Mouse (Mus musculus): Measurements from ENCODE around the gene Rnf152. TPM values are rescaled to one million over a fixed set of nuclear protein-coding genes. Genes with fewer than 3 reads are reported as not detected.
A peak's percentile ranks its signal among the peaks of the same experiment; 100 is the strongest.

Gene Rnf152
- polyA plus RNA-seq, 1 experiment from 2014 or later = 2.4 TPM

DNA sequence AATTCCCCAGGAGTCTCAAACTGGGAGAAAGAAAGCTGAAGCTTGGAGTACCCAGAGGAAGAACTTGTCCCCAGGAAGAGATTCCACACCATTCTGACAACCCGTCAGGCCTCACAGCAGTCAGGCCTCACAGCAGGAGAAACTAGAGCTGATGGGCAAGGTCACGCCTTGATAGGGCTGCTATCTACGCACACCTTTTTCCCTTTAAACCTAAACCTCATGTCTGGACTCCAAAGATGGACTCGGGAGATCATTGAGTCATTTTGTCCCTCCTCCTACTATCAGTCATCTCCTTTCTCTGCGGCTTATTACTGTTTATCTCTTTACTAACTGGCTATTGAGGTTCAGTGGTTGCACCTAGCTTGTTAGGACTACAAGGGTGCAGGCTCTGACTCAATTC, 96.3 kb downstream of the Rnf152 start:
- Histone ChIP-seq H3K4me1 (ENCODE audit: control insufficient read depth, insufficient read depth, low read length) (no peaks in the 10 kb centered on the region), H3K9me3 (ENCODE audit: control insufficient read depth, low read length) (no peaks in the 10 kb centered on the region), H3K4me3 (ENCODE audit: low read depth, low read length) (no peak overlapping the region), H3K36me3 (ENCODE audit: control insufficient read depth, insufficient read depth, low read length) (no peaks in the 10 kb centered on the region), H3K4me2 (no peak overlapping the region), H3K27ac (ENCODE audit: low read depth, low read length) (no peak overlapping the region), H3K27me3 (ENCODE audit: control insufficient read depth, insufficient read depth, low read length) (no peaks in the 10 kb centered on the region), H3K9ac (ENCODE audit: low read length) (no peak overlapping the region)
- DNase-seq (ENCODE audit: low spot score, missing footprints) (no peak), ATAC-seq (ENCODE audit: low FRiP score) (no peak)
- WGBS = 80% methylated on average over 5 of the region's 5 CpGs

DNA sequence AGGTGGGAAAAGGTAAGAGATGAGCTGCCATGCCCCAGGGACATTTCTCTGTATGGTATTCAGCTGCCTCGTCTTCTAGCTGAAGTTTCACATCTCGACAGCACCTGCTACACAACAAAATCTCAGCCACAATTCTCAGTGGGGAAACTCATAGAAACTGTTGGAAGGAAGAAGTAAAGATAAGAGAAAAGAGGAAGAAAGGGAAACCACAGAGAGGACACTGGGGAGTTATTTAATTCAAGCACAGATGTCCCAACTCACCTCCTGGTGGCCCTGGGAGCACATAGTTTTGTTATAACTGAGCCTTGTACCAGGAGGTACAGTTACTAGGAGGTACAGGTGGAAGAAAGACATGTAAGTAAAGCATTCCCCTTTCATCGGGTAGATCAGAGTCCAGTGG, 99.3 kb downstream of the Rnf152 start:
- H3K4me2 ChIP-seq = no peak overlapping the region
- no peaks in the 10 kb centered on the region for H3K36me3 ChIP-seq (ENCODE audit: control insufficient read depth, insufficient read depth, low read length)
- H3K4me3 ChIP-seq (ENCODE audit: low read depth, low read length) = no peak overlapping the region
- ATAC-seq (ENCODE audit: low FRiP score) (no peak), DNase-seq (ENCODE audit: low spot score, missing footprints) (no peak)
- H3K27me3 ChIP-seq (ENCODE audit: control insufficient read depth, insufficient read depth, low read length) = no peaks in the 10 kb centered on the region
- H3K9me3 ChIP-seq (ENCODE audit: control insufficient read depth, low read length) = no peaks in the 10 kb centered on the region
- WGBS = 84% methylated on average over 3 of the region's 3 CpGs
- no peak overlapping the region for H3K27ac ChIP-seq (ENCODE audit: low read depth, low read length)
- no peak overlapping the region for H3K9ac ChIP-seq (ENCODE audit: low read length)
- H3K4me1 ChIP-seq (ENCODE audit: control insufficient read depth, insufficient read depth, low read length) = no peaks in the 10 kb centered on the region

DNA sequence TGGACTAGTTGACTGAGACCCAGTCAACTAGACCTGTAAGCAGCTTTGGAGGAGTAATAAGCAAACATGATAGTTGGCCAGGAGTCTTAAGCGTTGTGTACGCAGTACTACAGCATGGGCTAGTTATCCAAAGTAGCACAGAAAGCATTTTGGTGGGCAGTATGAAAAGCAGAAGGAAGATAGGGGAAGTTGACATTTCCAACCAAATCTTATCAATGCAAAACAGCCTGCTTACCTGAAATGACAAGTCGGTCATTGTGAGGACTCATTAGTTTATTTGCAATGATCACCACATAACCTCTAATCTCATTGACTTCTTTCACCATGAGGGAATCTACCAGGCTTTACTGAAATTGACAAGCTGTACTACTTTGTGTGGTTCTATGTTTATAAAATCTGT, 107.3 kb downstream of the Rnf152 start:
- DNase-seq (ENCODE audit: low spot score, missing footprints) (no peak), ATAC-seq (ENCODE audit: low FRiP score) (no peak)
- WGBS = 94% methylated on average over 3 of the region's 3 CpGs
- H3K9ac ChIP-seq (ENCODE audit: low read length) = no peak overlapping the region
- no peak overlapping the region for H3K4me2 ChIP-seq
- H3K4me1 ChIP-seq (ENCODE audit: control insufficient read depth, insufficient read depth, low read length) = peaks cover 11% of the 10 kb centered on the region
- H3K4me3 ChIP-seq (ENCODE audit: low read depth, low read length) = no peak overlapping the region
- H3K36me3 ChIP-seq (ENCODE audit: control insufficient read depth, insufficient read depth, low read length) = no peaks in the 10 kb centered on the region
- peaks cover 3% of the 10 kb centered on the region; the same call in 1 of the 2 replicates for H3K9me3 ChIP-seq (ENCODE audit: control insufficient read depth, low read length)
- no peaks in the 10 kb centered on the region for H3K27me3 ChIP-seq (ENCODE audit: control insufficient read depth, insufficient read depth, low read length)
- H3K27ac ChIP-seq (ENCODE audit: low read depth, low read length) = no peak overlapping the region

DNA sequence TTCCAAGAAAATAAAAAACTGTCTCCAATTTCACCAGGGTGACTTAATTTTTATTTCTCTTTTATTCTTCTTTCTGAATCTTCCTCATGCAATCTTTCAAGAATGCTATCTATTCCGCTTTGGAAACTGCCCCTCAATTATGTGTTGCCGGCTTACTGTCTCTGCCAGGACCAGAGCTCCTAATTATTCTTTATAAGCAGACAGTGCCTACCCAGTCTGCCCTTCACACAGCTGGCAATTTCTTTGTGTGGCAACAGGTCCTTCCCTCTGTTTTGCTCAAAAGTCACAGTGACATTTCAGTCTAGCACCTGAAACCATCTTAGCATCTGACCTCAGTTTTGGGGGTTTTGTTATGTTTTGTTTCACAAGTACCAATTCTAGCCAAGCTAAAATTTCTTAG, 109.9 kb downstream of the Rnf152 start:
- ATAC-seq (ENCODE audit: low FRiP score) (peak; percentile 70), DNase-seq (ENCODE audit: low spot score, missing footprints) (peak; percentile 84)
- Histone ChIP-seq H3K27me3 (ENCODE audit: control insufficient read depth, insufficient read depth, low read length) (no peaks in the 10 kb centered on the region), H3K9ac (ENCODE audit: low read length) (no peak overlapping the region), H3K9me3 (ENCODE audit: control insufficient read depth, low read length) (peaks cover 2% of the 10 kb centered on the region; the same call in 1 of the 2 replicates), H3K4me3 (ENCODE audit: low read depth, low read length) (no peak overlapping the region), H3K27ac (ENCODE audit: low read depth, low read length) (peak overlapping the region; percentile 30; the same call in 1 of the 2 replicates), H3K4me2 (no peak overlapping the region), H3K36me3 (ENCODE audit: control insufficient read depth, insufficient read depth, low read length) (no peaks in the 10 kb centered on the region), H3K4me1 (ENCODE audit: control insufficient read depth, insufficient read depth, low read length) (peaks cover 11% of the 10 kb centered on the region)
- 21% methylated on average over 2 of the region's 2 CpGs for WGBS

DNA sequence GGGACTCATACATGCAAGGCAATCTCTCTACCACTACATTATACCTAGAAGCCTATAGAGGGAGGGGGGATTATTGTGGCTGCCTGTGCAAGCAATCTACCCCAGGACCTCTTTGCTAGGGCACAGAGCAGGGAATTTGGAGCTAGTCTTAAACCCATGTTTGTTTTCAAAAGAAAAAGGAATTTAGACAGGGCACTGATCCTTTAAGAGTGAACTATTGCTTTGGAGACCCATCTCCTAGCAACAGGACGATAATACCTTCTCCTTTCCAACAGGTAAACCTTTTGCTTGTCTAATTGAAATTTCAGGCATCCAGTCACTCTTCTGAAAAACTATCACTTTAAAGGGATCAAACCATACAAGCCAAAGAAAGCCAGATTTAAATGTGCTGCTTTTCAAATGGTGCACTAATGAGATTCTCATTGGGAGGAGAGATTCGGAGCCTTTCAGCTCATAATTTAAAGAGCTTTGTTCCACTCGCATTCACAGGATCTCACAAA, 110.4 kb downstream of the Rnf152 start:
- no peak overlapping the region for H3K4me2 ChIP-seq
- peak; percentile 85 for DNase-seq (ENCODE audit: low spot score, missing footprints)

DNA sequence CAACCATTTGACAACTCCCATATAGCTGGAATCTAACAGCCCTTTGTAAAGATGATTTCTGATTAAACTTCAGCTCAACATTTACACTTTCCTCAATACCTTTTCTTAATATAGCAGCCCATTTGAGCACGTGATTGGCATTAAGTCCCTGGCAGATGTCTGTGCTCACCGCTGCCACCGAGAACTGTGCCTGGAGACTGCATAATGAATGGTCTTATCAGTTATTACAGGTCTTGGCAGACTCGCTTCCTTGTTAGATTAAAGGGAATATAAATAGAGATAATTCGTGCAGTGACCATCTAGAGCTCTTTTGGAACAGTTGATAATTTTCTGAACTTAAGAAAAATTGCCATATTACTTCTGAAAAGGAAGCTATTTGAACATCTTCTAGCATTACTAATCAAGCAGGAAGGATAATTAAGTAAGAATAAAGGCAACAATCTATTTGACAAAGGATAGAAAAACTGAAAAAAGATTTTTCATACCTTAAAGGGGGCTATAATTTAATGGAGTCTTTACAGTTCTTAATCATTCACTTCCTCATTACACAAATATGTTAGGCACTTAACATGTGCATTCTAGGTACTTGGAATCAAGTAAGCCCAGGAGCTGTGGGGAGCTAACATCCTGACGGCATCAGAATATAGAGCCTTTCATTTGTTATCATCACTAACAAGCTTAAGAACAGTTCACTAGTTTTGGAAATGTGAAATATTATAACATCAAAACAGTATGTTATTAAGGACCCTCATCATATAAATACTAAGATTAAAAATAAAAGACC, 113.0 kb downstream of the Rnf152 start:
- Histone ChIP-seq H3K4me3 (ENCODE audit: low read depth, low read length) (no peak overlapping the region), H3K27ac (ENCODE audit: low read depth, low read length) (no peak overlapping the region), H3K9me3 (ENCODE audit: control insufficient read depth, low read length) (no peaks in the 10 kb centered on the region), H3K4me1 (ENCODE audit: control insufficient read depth, insufficient read depth, low read length) (peaks cover 11% of the 10 kb centered on the region), H3K9ac (ENCODE audit: low read length) (no peak overlapping the region), H3K4me2 (no peak overlapping the region), H3K27me3 (ENCODE audit: control insufficient read depth, insufficient read depth, low read length) (no peaks in the 10 kb centered on the region), H3K36me3 (ENCODE audit: control insufficient read depth, insufficient read depth, low read length) (no peaks in the 10 kb centered on the region)
- WGBS = 74% methylated on average over 6 of the region's 6 CpGs
- ATAC-seq (ENCODE audit: low FRiP score) = no peak
- DNase-seq (ENCODE audit: low spot score, missing footprints) = no peak

More for the DNA sequence above, 110.4 kb downstream of the Rnf152 start:
- WGBS = 6% methylated on average over 3 of the region's 3 CpGs
- peaks cover 11% of the 10 kb centered on the region for H3K4me1 ChIP-seq (ENCODE audit: control insufficient read depth, insufficient read depth, low read length)
- no peak overlapping the region for H3K27ac ChIP-seq (ENCODE audit: low read depth, low read length)
- H3K27me3 ChIP-seq (ENCODE audit: control insufficient read depth, insufficient read depth, low read length) = no peaks in the 10 kb centered on the region
- H3K36me3 ChIP-seq (ENCODE audit: control insufficient read depth, insufficient read depth, low read length) = no peaks in the 10 kb centered on the region
- no peak overlapping the region for H3K4me3 ChIP-seq (ENCODE audit: low read depth, low read length)
- H3K9ac ChIP-seq (ENCODE audit: low read length) = no peak overlapping the region
- peak; percentile 70 for ATAC-seq (ENCODE audit: low FRiP score)
- no peaks in the 10 kb centered on the region for H3K9me3 ChIP-seq (ENCODE audit: control insufficient read depth, low read length)

DNA sequence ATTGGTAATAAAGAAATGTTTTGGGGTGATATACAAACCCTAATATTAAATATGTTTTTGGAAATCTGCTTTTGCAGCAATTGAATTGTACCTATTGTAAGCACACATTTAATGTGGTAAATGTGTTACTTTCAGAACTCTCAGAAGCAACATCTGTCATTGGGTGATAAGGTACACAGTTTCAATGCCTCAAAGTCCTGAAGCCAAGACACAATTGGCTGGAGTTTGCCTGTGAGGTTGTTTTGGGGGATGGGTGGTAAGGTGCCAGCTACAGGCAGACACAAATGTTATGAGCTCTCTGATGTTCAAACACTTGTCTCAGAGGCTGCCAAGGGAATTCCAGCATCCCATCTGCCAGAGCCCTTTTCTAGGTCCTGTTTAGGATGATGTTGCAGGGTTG, 116.3 kb downstream of the Rnf152 start:
- DNase-seq (ENCODE audit: low spot score, missing footprints) (no peak), ATAC-seq (ENCODE audit: low FRiP score) (no peak)
- H3K9me3 ChIP-seq (ENCODE audit: control insufficient read depth, low read length) = no peaks in the 10 kb centered on the region
- no peak overlapping the region for H3K4me3 ChIP-seq (ENCODE audit: low read depth, low read length)
- H3K36me3 ChIP-seq (ENCODE audit: control insufficient read depth, insufficient read depth, low read length) = no peaks in the 10 kb centered on the region
- no peaks in the 10 kb centered on the region for H3K27me3 ChIP-seq (ENCODE audit: control insufficient read depth, insufficient read depth, low read length)
- no peak overlapping the region for H3K4me2 ChIP-seq
- H3K27ac ChIP-seq (ENCODE audit: low read depth, low read length) = no peak overlapping the region
- no peak overlapping the region for H3K9ac ChIP-seq (ENCODE audit: low read length)
- no peaks in the 10 kb centered on the region for H3K4me1 ChIP-seq (ENCODE audit: control insufficient read depth, insufficient read depth, low read length)

Data from midbrain, embryonic 11.5 days (tissue).